Mouse (Mus musculus) ES-E14 (cell line): ENCODE results near the gene BC017158.

Experiments used
- CHD2 ChIP-seq: IDR thresholded peaks from 2 replicates; pipeline ENCODE4 v1.6.1; 2014; ENCODE audit warnings: mild to moderate bottlenecking, low read depth, low read length, inconsistent platforms
- MAFK ChIP-seq: IDR thresholded peaks from 2 replicates; pipeline ENCODE4 v1.6.1; 2014; ENCODE audit warnings: mild to moderate bottlenecking, low read depth, low read length, inconsistent platforms; ENCODE audit not compliant: insufficient read depth
- ZC3H11A ChIP-seq: IDR thresholded peaks from 2 replicates; pipeline ENCODE4 v1.6.1; 2012; ENCODE audit warnings: low read depth, mild to moderate bottlenecking, inconsistent platforms, low read length, borderline replicate concordance
- ZNF384 ChIP-seq: IDR thresholded peaks from 2 replicates; pipeline ENCODE4 v1.6.1; 2012; ENCODE audit warnings: low read depth, low read length, inconsistent platforms

- TF ChIP-seq MAFK (no peak), ZC3H11A (no peak), ZNF384 (no peak), CHD2 (no peak)
Observed at GRCm38 (mm10) chr7:128249998-128250397, 48.0 kb downstream of the BC017158 start.
